In genomic region chr13:93975668-93976067, GRCm38 (mm10) we compare ENCODE assay signal across 12 mouse cellular contexts.
"Had no signal": no experiment of that assay in that cellular context is flagged by ENCODE, and none has a peak within 500 bp of the region (broad histone marks: within the 10 kb centered on the region; RNA-seq: fewer than 3 reads in every experiment).

No protein-coding gene starts in this region.

- DNase-seq: kidney, postnatal 36 days; liver; lung, adult 2 months; lung, postnatal 36 days; right cerebral cortex, adult 18-20 months; right cerebral cortex, postnatal 25 days; thymus, postnatal 36 days had no signal

- H3K9me3 ChIP-seq: limb, embryonic 12.5 days; midbrain, embryonic 13.5 days; neural tube, embryonic 15.5 days had no signal

- H3K36me3 ChIP-seq: limb, embryonic 12.5 days; midbrain, embryonic 13.5 days; neural tube, embryonic 15.5 days had no signal

- H3K27me3 ChIP-seq: limb, embryonic 12.5 days; midbrain, embryonic 13.5 days; neural tube, embryonic 15.5 days had no signal

- H3K27ac ChIP-seq: limb, embryonic 12.5 days; liver, embryonic 14.5 days; midbrain, embryonic 13.5 days; neural tube, embryonic 15.5 days had no signal

- ATAC-seq: lung, postnatal 0 days; midbrain, embryonic 13.5 days had no signal

- H3K4me3 ChIP-seq: limb, embryonic 12.5 days; midbrain, embryonic 13.5 days; neural tube, embryonic 15.5 days had no signal

- H3K4me1 ChIP-seq: midbrain, embryonic 13.5 days; neural tube, embryonic 15.5 days had no signal

- H3K4me2 ChIP-seq: limb, embryonic 12.5 days; midbrain, embryonic 13.5 days; neural tube, embryonic 15.5 days had no signal

- H3K9ac ChIP-seq: limb, embryonic 12.5 days; liver, embryonic 14.5 days; midbrain, embryonic 13.5 days; neural tube, embryonic 15.5 days had no signal
